Mouse (Mus musculus) bone marrow, adult 2 months (tissue): ENCODE data around the gene Lnx1.

Experiments
- CTCF ChIP-seq: fragments of 200-500 bp; IDR thresholded peaks from 2 replicates; pipeline ENCODE4 v1.5.1; 2011; ENCODE audit warnings: low read length, control low read depth; ENCODE audit not compliant: control insufficient read depth, insufficient read depth
- POLR2A ChIP-seq: fragments of 200-500 bp; IDR thresholded peaks from 2 replicates; pipeline ENCODE4 v1.6.1; 2011; ENCODE audit warnings: low read depth, mild to moderate bottlenecking, control low read depth, low read length, borderline replicate concordance; ENCODE audit not compliant: control insufficient read depth

DNA sequence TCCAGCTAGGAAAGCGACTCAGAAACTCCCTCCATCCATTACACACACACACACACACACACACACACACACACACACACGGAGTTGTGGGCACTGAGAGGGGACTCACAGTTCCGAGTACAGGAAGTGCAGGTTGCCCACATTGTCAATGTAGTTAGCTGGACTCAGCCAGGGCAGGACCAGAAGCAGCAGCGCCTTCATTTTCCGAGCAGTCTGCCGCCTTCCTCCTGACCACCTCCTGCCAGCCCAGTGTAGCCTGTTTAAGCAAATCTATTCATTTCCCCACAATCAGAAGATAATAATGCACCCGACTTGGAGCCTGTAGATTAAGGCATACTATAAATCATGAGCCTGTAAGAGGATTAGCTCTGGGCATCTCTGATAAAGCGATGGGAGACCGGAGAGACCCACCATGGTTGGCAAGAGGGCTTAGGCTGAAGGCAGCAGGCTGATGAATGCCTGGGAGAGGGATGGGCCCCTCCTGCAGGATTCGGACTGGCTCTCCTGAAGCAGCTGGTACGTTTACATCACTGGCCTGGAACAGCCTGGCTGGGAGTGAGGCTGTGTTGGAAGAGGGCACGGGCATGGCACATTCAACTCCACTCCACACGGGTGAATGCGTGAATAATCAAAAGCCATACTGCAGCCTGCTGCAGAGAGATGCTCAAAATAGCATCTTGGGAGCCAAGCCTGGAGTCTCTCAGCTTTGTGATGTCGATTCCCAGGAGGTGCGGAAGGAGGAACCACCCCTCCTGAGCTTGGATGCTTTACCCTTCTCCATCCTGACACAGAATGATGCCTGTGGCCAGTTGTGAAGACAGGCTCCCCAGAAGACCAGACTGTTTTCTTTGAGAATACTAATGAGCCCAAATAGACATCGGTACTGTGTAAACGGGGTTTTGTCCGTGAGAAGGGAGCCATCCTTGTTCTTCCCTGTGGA is 25.0 kb downstream of the Lnx1 start:
- TF ChIP-seq POLR2A = no peak
- no peak for TF ChIP-seq CTCF
